Mouse (Mus musculus) left cerebral cortex, adult 2 months (tissue): ENCODE measurements around the gene Cyp20a1. TPM values are rescaled to one million over a fixed set of nuclear protein-coding genes. Genes with fewer than 3 reads are reported as not detected.

ENCODE experiments used
- DNase-seq, 2 experiments: peaks; one replicate each; pipeline ENCODE4 v3.0.0; 2021 to 2022; ENCODE audit warnings: low spot score in 2 of 2, mixed read lengths in 1 of 2; ENCODE audit errors: extremely low spot score in 1 of 2
- H3K27ac ChIP-seq: fragments of 200-600 bp; 2 replicates; pipeline ENCODE4 v1.8.1; 2022
- H3K4me3 ChIP-seq: fragments of 200-600 bp; 2 replicates; pipeline ENCODE4 v1.8.1; 2022
- CTCF ChIP-seq: fragments of 200-600 bp; IDR thresholded peaks from 2 replicates; pipeline ENCODE4 v1.8.1; 2022; ENCODE audit warnings: antibody characterized with exemption, mild to moderate bottlenecking, moderate library complexity
- intact Hi-C: fragments of 180-260 bp; cut with DNase I; formaldehyde crosslinking; loops from one replicate; pipeline ENCODE4 v1.15.1; 2025
- long read RNA-seq, 2 experiments: library from polyadenylated mRNA; stranded (forward); transcript quantifications; one replicate each; pipeline ENCODE4 v2.0.0; 2021; ENCODE audit warnings: borderline mapping rate in 2 of 2
- total RNA-seq, 2 experiments: library from RNA; stranded (reverse); gene quantifications; 2 replicates each; pipeline ENCODE4 v1.2.3; 2021

The Cyp20a1 gene
- 10 to 100 TPM; 10.1 to 10.9 TPM for total RNA-seq
- long read RNA-seq, experiment 1, partial matches to known transcripts, result 0 of 4 reads
- long read RNA-seq, experiment 1, other reads (novel, unspliced or antisense), result 2 of 4 reads
- long read RNA-seq, experiment 2, transcript Cyp20a1-201 (13 exons, 2,223 nt), result major isoform, 6 of 7 reads
- long read RNA-seq, experiment 2, partial matches to known transcripts, result 1 of 7 reads
- long read RNA-seq, experiment 2, other reads (novel, unspliced or antisense), result 0 of 7 reads

- DNase-seq, result peak; percentile 92 to 93
- intact Hi-C loops, result loop anchor here (1.0 to 10.0 kb wide), 4 partner anchors 66 to 519 kb away; partner anchors contain the start of genes Abi2 and Nbeal1
Observed at GRCm38 (mm10) chr1:60342808-60343629, at the start of gene Cyp20a1. Gene Cyp20a1, plus strand, starts transcription at chr1:60343323.

GRCm38 (mm10) chr1:60293921-60294320, 49.2 kb upstream of the Cyp20a1 start:
- DNase-seq, result no peak
- H3K4me3 ChIP-seq, result no peak overlapping the region
- no peak for TF ChIP-seq CTCF
- H3K27ac ChIP-seq, result no peak overlapping the region
- intact Hi-C loops, result no loop called here

More at GRCm38 (mm10) chr1:60342808-60343629, at the start of gene Cyp20a1:
- H3K4me3 ChIP-seq, result peak within 1 kb of the TSS; percentile 70
- peak within 1 kb of the TSS; percentile 84 for H3K27ac ChIP-seq
- no peak; the same call in 1 of the 2 replicates for TF ChIP-seq CTCF

GRCm38 (mm10) chr1:60343630-60344455, 720 bp downstream of the Cyp20a1 start:
- intact Hi-C loops, result loop anchor here (1.0 to 10.0 kb wide), 4 partner anchors 65 to 518 kb away; partner anchors contain the start of genes Abi2 and Nbeal1
- Histone ChIP-seq H3K27ac (peak overlapping the region; percentile 84), H3K4me3 (peak overlapping the region; percentile 70)
- no peak for DNase-seq
- no peak for TF ChIP-seq CTCF

GRCm38 (mm10) chr1:60344670-60345069, 1.5 kb downstream of the Cyp20a1 start:
- no peak for TF ChIP-seq CTCF
- intact Hi-C loops, result loop anchor here (5.0 to 10.0 kb wide), 2 partner anchors 320 to 518 kb away; no protein-coding TSS in a partner anchor
- DNase-seq, result no peak
- H3K4me3 ChIP-seq, result no peak overlapping the region
- H3K27ac ChIP-seq, result no peak overlapping the region

DNA sequence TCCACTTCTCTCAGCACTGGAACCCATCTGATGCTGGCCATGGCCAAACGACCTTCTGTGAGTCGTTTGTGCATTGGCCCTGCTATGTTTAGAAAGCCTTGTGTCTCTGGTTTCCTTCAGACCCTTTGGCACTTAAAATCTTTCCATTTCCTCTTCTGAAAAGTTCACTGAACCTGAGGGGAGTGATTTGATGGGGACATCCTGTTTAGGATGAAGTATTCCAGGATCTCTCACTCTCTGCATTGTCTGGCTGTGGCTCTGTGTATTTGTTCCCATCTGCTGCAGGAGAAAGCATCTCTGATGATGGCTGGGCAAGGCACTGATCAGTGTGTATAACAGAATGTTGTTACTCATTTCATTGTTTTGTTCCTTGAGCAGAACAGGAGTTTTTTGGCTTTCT, 2.6 kb downstream of the Cyp20a1 start:
- Histone ChIP-seq H3K27ac (no peak overlapping the region), H3K4me3 (no peak overlapping the region)
- no peak for DNase-seq
- intact Hi-C loops, result loop anchor here (10.0 kb wide), 1 partner anchor 319 kb away; no protein-coding TSS in a partner anchor
- no peak for TF ChIP-seq CTCF

DNA sequence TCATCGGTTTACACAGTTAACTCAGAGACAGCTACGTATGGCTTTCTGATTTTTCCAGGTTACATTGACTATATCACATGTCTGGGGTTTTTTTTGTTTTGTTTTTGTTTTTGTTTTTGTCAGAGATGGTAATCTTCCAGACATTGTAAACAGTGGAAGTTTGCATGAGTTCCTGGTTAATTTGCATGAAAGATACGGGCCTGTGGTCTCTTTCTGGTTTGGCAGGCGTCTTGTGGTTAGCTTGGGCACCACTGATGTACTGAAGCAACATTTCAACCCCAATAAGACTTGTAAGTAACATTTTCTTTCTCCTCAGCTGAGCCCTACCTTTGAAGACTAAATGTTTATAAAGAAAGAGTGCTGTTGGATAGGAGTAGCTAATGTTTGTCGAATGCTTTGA, 9.7 kb downstream of the Cyp20a1 start:
- no peak for DNase-seq
- intact Hi-C loops, result no loop called here
- no peak for TF ChIP-seq CTCF
- no peak overlapping the region for H3K4me3 ChIP-seq
- no peak overlapping the region for H3K27ac ChIP-seq

DNA sequence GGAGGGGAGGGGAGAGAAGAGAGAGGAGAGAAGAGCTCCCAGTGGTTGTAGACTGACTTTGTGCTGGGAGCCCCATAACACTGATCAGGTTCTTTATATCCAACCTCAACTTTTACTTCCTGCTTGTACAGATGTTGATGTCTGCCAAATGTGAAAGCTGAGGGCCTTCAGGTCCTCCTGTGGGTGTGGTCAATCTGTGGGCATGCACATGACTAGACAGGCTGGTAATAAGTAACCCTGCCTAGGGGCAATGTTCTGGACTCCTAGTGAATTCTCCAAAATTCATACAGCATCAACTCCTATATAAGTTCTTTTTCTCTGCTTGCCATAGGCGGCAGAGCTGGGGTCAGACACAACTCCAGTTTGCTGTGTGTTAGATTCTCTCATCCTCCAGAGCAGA, 18.5 kb downstream of the Cyp20a1 start:
- Histone ChIP-seq H3K4me3 (no peak overlapping the region), H3K27ac (no peak overlapping the region)
- intact Hi-C loops, result loop anchor here (5.0 kb wide), 1 partner anchor 46 kb away; the partner anchor contains the start of gene Abi2
- no peak for TF ChIP-seq CTCF
- no peak for DNase-seq

DNA sequence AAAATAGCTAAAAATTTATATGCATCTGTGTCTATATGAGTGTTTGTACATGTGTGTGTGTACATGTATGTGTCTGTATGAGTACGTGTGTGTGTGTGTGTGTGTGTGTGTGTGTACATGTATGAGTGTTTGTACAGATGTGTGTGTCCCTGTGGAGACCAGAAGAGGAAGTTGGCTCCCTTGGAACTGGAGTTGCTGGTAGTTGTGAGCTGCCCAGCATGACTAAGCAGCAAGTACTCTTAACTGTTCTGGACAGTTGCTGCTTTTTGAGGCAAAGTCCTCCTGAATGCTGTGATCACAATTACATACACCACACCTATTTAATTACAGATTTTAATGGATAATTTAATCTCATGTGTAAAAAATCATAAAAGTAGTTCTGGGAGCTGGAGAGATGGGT, 33.4 kb downstream of the Cyp20a1 start:
- Histone ChIP-seq H3K27ac (no peak overlapping the region), H3K4me3 (no peak overlapping the region)
- no peak for DNase-seq
- intact Hi-C loops, result no loop called here
- no peak for TF ChIP-seq CTCF

- intact Hi-C loops, result no loop called here
- TF ChIP-seq CTCF, result no peak
- Histone ChIP-seq H3K27ac (no peak overlapping the region), H3K4me3 (no peak overlapping the region)
- peak in 1 of 2 experiments; percentile 14 for DNase-seq
Observed at GRCm38 (mm10) chr1:60381910-60382309, 38.8 kb downstream of the Cyp20a1 start.

DNA sequence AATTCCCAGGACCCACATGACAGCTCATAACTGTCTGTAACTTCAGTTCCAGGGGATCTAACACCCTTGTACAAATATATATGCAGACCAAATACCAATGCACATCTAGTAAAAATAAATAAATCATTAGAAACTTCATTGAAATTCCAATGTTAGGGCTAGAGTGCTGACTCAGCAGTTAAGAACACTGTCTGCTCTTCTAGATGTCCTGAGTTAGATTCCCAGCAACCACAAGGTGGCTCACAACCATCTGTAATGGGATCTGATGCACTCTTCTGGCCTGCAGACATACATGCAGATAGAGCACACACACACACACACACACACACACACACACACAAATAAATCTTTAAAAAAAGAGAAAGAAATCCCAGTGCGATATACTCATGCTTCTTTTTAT, 61.7 kb downstream of the Cyp20a1 start:
- no peak for DNase-seq
- no peak overlapping the region for H3K4me3 ChIP-seq
- TF ChIP-seq CTCF, result peak; percentile 20
- H3K27ac ChIP-seq, result no peak overlapping the region
- intact Hi-C loops, result loop anchor here (5.0 kb wide), 4 partner anchors 43 to 457 kb away; partner anchors contain the start of gene Raph1

DNA sequence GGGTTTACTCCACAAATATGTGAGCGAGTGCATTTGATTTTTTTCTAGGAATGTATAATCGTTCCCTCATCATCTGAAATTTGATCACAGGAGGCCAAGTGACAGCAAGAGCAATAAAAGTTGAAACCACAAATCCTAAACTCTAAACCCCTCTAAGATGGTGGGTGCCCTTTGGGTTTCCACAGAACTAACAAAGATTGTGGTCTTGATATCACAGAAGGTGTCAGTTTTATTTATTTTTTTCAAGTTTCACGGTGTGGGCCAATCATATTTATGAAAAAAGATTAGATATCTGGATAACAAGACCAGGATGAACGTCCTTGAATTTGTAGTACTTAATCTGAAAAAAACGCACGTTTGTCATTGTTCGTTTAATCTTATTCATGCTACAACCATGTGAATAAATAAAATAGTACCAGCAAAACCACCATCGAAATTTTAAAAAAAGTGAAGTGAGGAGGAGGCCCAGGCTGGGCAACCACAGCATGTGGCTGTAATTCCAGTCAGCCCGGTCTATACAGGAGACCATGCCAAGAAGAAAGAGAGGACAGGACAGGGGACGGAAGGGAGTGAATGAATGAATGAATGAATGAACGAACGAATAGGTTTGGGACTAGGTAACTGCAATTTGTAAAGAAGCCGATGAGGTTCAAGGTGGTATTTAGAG, 65.5 kb downstream of the Cyp20a1 start:
- TF ChIP-seq CTCF, result no peak
- intact Hi-C loops, result loop anchor here (1.0 to 5.0 kb wide), 5 partner anchors 46 to 454 kb away; partner anchors contain the start of genes Cyp20a1 and Raph1
- H3K4me3 ChIP-seq, result peak overlapping the region; percentile 63
- peak overlapping the region; percentile 99 for H3K27ac ChIP-seq
- DNase-seq, result peak; percentile 14 to 15
